Mouse (Mus musculus) layer of hippocampus, postnatal 25 days (tissue): ENCODE measurements around the gene Gm7951. TPM values are rescaled to one million over a fixed set of nuclear protein-coding genes. Genes with fewer than 3 reads are reported as not detected.
"Not testable (repeated sequence)": the region's sequence is repeated elsewhere in the genome, so short reads cannot be mapped to it uniquely, and the experiment has no call there.

Source experiments
- DNase-seq, 2 experiments: peaks; one replicate each; pipeline ENCODE4 v3.0.0; 2022; ENCODE audit warnings: mixed read lengths in 2 of 2, low spot score in 1 of 2; ENCODE audit errors: extremely low spot score in 1 of 2
- total RNA-seq, 2 experiments: library from RNA; stranded (reverse); gene quantifications; 2 replicates each; pipeline ENCODE4 v1.2.3; 2021

Gm7951 gene
- not detected for total RNA-seq

DNA sequence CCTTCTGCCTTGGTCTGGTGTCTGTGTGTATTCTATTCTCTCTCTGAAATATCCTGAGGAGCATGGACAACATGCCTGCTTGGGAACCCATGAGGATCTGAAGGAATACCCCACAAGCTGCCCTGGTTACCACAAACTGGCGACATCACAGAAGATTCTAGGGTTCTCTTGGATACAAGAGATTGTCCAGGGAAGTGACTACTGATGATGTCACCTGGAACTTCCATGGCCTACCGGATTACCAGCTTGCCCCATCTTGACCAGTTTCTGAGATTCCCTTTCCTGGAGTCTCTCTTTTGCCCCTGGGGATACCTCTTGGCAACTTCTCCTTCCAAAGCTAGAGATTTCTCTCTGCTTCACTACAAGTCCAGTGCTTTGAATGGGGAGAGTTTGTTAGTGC, at the start of gene Gm7951:
Gene Gm7951, minus strand, starts transcription at position 101 of the 400 bp plus-strand sequence.
- DNase-seq = not testable (repeated sequence)

DNA sequence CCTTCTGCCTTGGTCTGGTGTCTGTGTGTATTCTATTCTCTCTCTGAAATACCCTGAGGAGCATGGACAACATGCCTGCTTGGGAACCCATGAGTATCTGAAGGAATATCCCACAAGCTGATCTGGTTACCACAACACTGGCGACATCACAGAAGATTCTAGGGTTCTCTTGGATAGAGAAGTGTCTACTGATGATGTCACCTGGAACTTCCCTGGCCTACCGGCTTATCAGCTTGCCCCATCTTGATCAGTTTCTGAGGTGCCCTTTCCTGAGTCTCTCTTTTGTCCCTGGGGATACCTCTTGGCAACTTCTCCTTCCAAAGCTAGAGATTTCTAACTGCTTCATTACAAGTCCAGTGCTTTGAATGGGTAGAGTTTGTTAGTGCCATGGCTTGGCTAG, 45.4 kb upstream of the Gm7951 start, which contains the start of gene Gm17027:
Gene Gm17027, minus strand, starts transcription at position 101 of the 400 bp plus-strand sequence.
- not testable (repeated sequence) for DNase-seq

DNA sequence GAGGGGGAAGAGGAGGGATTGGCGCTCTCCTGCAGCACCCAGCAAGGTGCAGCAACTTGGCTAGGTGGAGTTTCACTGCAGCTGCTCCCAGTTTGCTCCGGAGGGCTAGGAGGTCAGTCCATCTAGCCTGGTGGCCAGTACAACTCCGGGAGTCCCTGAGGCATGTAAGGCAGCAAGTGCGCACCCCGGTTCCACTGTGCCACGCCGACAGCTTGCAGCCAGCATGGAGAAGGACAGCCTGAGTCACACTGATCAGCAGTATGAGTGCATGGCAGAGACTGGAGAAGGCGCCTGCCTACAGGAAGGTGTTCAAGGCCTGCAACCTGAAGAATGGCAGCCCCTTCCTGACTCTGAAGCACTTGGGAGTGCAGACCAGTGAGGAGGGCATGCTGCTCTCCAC, 17.4 kb upstream of the Gm7951 start:
- DNase-seq = peak in 1 of 2 experiments; percentile 7

GRCm38 (mm10) chr14:42133806-42134205, 16.6 kb upstream of the Gm7951 start:
- not testable (repeated sequence) for DNase-seq

Other genes with a start within 250 kb of the Gm7951 start
- not detected for gene Gm7980, start 210.1 kb downstream of the Gm7951 start, total RNA-seq
- gene 1700049E17Rik1, start 192.4 kb downstream of the Gm7951 start, total RNA-seq = not detected
- gene 1700024B05Rik, start 173.4 kb downstream of the Gm7951 start, total RNA-seq = not detected
- gene Gm6401, start 149.4 kb downstream of the Gm7951 start, total RNA-seq = not detected
- not detected for gene Gm3543, start 134.0 kb downstream of the Gm7951 start, total RNA-seq
- not detected for gene Gm17027, start 45.3 kb upstream of the Gm7951 start, total RNA-seq
- gene Gm3573, start 73.4 kb upstream of the Gm7951 start, total RNA-seq = 1 to 10 TPM; 2.3 to 2.4 TPM
- gene Gm17026, start 142.7 kb upstream of the Gm7951 start, total RNA-seq = not detected
- not detected for gene Gm9611, start 180.0 kb upstream of the Gm7951 start, total RNA-seq
- gene Gm7995, start 192.8 kb upstream of the Gm7951 start, total RNA-seq = not detected